Mouse (Mus musculus) heart, embryonic 13.5 days (tissue): Measurements from ENCODE around the gene Noc4l. TPM values are rescaled to one million over a fixed set of nuclear protein-coding genes. Genes with fewer than 3 reads are reported as not detected.

Experiments
- ATAC-seq: fragments of 200-750 bp; cut with Nextera tagmentation; 2 replicates; pipeline ENCODE4 v1.8.0; 2017; ENCODE audit warnings: moderate TSS enrichment; ENCODE audit not compliant: insufficient number of reproducible peaks, low FRiP score, low TSS enrichment; ENCODE audit errors: extremely low read depth
- H3K27ac ChIP-seq: fragments of 300-500 bp; sonication (generic); replicated peaks from 2 replicates; pipeline ENCODE4 v1.5.1; 2015; ENCODE audit warnings: moderate library complexity, mild to moderate bottlenecking, inconsistent platforms
- H3K27me3 ChIP-seq: fragments of 300-500 bp; sonication (generic); replicated peaks from 2 replicates; pipeline ENCODE4 v1.6.1; 2015; ENCODE audit warnings: mild to moderate bottlenecking, inconsistent platforms
- H3K36me3 ChIP-seq: fragments of 300-500 bp; sonication (generic); 2 replicates; pipeline ENCODE4 v1.6.1; 2015; ENCODE audit warnings: mild to moderate bottlenecking, inconsistent platforms
- H3K4me1 ChIP-seq: fragments of 300-500 bp; sonication (generic); 2 replicates; pipeline ENCODE4 v1.6.1; 2015; ENCODE audit warnings: inconsistent platforms
- H3K4me2 ChIP-seq: fragments of 300-500 bp; sonication (generic); 2 replicates; pipeline ENCODE4 v1.6.1; 2015; ENCODE audit warnings: inconsistent platforms, mild to moderate bottlenecking, moderate library complexity
- H3K4me3 ChIP-seq: fragments of 300-500 bp; sonication (generic); 2 replicates; pipeline ENCODE4 v1.5.1; 2015; ENCODE audit warnings: moderate library complexity, mild to moderate bottlenecking, inconsistent platforms
- H3K9ac ChIP-seq: fragments of 300-500 bp; sonication (generic); 2 replicates; pipeline ENCODE4 v1.6.1; 2015; ENCODE audit warnings: inconsistent platforms, mild to moderate bottlenecking, moderate library complexity
- H3K9me3 ChIP-seq: fragments of 300-500 bp; sonication (generic); 2 replicates; pipeline ENCODE4 v1.6.1; 2016; ENCODE audit warnings: inconsistent platforms
- WGBS: fragments of 180-500 bp; shearing (Covaris S2); methylation state at CpG from one replicate; pipeline ENCODE4 v1.1.7; 2015; ENCODE audit warnings: mixed read lengths; 5-methylcytosine and 5-hydroxymethylcytosine counted together
- polyA plus RNA-seq: library from polyadenylated mRNA; unstranded; fragments of >200 nt; fragmentation: Nextera tagmentation; extraction: Ambion mirVana; gene quantifications from 2 replicates; pipeline ENCODE4 v1.2.1, GENCODE M21; 2015

Noc4l gene
- polyA plus RNA-seq, 1 experiment from 2014 or later, result 32.3 TPM

DNA sequence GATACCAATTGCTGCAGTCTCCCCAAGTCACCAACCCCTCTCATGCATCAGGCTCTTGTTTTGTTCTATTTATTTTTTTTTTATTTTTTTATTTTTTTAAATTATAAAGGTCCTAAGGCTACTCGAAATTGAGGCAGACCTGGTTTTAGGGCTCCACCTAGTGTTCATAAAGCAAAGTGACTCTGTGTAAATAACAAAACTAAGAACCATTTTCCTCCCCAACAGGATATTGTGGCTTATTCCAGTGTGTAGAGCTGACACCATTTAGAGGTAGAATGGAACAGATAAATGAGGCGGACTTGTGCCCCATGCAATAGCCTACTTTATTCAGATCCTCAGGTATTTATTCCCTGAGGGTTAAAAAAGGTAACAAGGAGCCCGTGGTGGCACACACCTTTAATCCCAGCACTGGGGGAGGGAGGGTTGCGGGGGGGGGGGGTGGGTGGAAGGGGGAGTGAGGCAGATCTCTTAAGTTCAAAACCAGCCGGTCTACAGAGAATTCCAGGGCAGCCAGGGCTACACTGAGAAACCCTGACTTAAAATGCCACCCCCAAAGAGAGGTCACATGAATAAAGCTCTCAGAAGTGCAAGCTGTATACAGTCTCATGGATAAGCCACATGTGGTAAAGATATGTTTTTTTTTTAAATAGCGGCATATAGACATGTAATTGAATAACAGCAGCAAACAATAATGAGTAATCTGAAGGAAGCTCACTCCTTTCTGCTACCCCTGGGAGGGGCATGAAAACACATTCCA, 17.1 kb downstream of the Noc4l start:
- 39% methylated on average over 6 of the region's 6 CpGs for WGBS
- Histone ChIP-seq H3K27me3 (peaks cover 17% of the 10 kb centered on the region), H3K9ac (no peak overlapping the region), H3K4me3 (no peak overlapping the region), H3K9me3 (no peaks in the 10 kb centered on the region), H3K4me1 (peaks cover 2% of the 10 kb centered on the region; the same call in 1 of the 2 replicates), H3K27ac (no peak overlapping the region), H3K36me3 (no peaks in the 10 kb centered on the region), H3K4me2 (no peak overlapping the region)
- no peak for ATAC-seq

DNA sequence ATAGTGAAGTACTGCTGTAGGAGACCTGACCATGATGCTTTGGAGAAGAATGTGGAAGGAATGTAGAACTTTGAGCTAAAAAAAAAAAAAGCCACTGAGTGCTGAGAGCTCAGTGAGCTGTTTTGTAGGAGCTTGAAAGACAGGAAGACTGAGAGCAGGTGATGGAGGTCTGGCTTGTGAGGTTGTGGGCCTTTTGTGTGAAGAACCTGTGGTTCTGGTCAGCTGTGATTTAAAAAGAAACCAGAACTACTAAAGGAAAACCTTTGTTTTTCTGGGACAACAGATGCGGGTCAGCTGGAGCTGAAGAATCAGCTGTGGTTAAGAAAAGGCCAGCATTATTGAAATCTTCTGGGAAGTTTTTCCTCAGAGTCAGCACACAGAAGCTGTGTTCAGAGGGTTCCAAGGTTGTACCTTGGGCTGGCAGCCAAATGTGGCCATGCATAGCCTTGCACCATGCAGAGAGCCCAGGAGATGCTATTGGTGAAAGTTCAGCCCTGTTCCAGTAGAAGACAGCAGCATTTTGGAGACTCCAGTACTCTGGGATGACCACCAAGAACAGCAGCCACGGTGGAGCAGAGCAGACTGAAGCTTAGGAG, 23.6 kb downstream of the Noc4l start:
- 74% methylated on average over 2 of the region's 2 CpGs for WGBS
- no peaks in the 10 kb centered on the region for H3K4me1 ChIP-seq
- peaks cover 44% of the 10 kb centered on the region for H3K27me3 ChIP-seq
- H3K27ac ChIP-seq, result no peak overlapping the region
- H3K9ac ChIP-seq, result no peak overlapping the region
- no peaks in the 10 kb centered on the region for H3K9me3 ChIP-seq
- H3K4me2 ChIP-seq, result no peak overlapping the region
- no peak for ATAC-seq
- H3K36me3 ChIP-seq, result no peaks in the 10 kb centered on the region
- H3K4me3 ChIP-seq, result no peak overlapping the region

GRCm38 (mm10) chr5:110628156-110628555, 25.1 kb downstream of the Noc4l start:
- H3K4me1 ChIP-seq, result no peaks in the 10 kb centered on the region
- H3K36me3 ChIP-seq, result no peaks in the 10 kb centered on the region
- H3K4me2 ChIP-seq, result peak overlapping the region; percentile 14; the same call in 1 of the 2 replicates
- H3K27me3 ChIP-seq, result peaks cover 44% of the 10 kb centered on the region
- no peak for ATAC-seq
- no peak overlapping the region for H3K4me3 ChIP-seq
- H3K9me3 ChIP-seq, result no peaks in the 10 kb centered on the region
- no peak overlapping the region for H3K27ac ChIP-seq
- WGBS, result 11% methylated on average over 19 of the region's 19 CpGs
- H3K9ac ChIP-seq, result no peak overlapping the region

DNA sequence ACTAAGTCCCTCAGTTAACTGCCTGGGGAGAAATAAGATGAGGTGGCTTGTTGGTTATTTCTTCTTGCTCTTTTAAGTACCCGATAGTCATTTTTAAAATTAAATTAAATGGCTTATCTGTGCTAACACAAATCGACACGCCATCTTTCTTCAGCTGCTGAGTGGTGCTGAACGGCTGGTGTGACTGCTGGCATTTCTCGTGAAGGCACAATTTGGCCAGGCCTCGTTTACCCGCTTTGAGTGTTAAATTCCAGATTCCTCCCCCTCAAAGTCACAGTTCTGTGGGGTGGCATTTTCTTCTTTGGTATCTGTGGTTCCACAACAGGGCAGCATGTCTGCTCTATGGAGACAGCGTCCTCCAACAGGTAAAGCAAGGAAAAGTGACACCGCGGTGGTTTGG, 25.9 kb downstream of the Noc4l start:
- no peak overlapping the region for H3K9ac ChIP-seq
- H3K4me1 ChIP-seq, result no peaks in the 10 kb centered on the region
- peaks cover 44% of the 10 kb centered on the region for H3K27me3 ChIP-seq
- no peak overlapping the region for H3K4me2 ChIP-seq
- WGBS, result 54% methylated on average over 10 of the region's 10 CpGs
- ATAC-seq, result no peak
- H3K4me3 ChIP-seq, result no peak overlapping the region
- H3K9me3 ChIP-seq, result no peaks in the 10 kb centered on the region
- no peaks in the 10 kb centered on the region for H3K36me3 ChIP-seq
- no peak overlapping the region for H3K27ac ChIP-seq

DNA sequence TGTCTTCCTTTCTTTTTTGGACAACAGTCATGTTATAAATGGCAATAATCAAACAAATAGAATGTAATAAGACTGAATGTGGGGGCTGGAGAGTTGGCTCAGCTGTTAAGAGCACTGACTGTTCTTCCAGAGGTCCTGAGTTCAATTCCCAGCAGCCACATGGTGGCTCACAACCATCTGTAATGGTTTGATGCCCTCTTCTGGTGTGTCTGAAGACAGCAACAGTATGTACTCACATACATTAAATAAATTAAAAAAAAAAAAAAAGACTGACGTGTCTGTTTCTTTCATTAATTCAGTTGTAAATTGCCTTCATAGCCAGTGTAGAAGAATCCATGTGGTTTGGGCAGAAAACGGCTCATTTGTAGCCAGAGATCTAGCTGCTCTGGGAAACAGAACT, 28.9 kb downstream of the Noc4l start:
- 69% methylated on average over 2 of the region's 2 CpGs for WGBS
- Histone ChIP-seq H3K9ac (no peak overlapping the region), H3K27me3 (peaks cover 44% of the 10 kb centered on the region), H3K4me2 (no peak overlapping the region), H3K27ac (no peak overlapping the region), H3K36me3 (no peaks in the 10 kb centered on the region), H3K9me3 (no peaks in the 10 kb centered on the region), H3K4me1 (no peaks in the 10 kb centered on the region), H3K4me3 (no peak overlapping the region)
- ATAC-seq, result no peak

DNA sequence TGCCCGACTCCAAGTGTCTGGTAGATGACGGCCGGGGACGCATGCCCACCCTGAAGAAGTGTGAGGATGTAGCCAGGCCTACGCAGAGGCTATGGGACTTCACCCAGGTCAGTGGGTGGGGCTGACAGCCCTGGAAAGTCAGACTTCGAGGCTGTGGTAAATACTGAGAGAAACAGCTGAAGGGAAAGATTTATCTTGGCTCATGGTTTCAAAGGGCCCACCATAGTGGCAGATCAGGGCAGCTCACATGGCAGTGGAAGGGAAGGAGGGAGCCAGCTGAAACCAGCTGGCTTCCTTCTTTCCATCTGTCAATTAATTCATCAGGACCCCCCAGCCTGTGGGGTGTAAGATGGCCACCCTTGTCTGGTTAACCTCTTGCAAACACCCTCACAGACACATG, 34.0 kb downstream of the Noc4l start:
- no peak overlapping the region for H3K4me3 ChIP-seq
- ATAC-seq, result no peak
- 76% methylated on average over 6 of the region's 6 CpGs for WGBS
- H3K4me2 ChIP-seq, result no peak overlapping the region
- no peaks in the 10 kb centered on the region for H3K4me1 ChIP-seq
- H3K9ac ChIP-seq, result no peak overlapping the region
- H3K27me3 ChIP-seq, result peaks cover 10% of the 10 kb centered on the region; the same call in 1 of the 2 replicates
- H3K27ac ChIP-seq, result no peak overlapping the region
- no peaks in the 10 kb centered on the region for H3K36me3 ChIP-seq
- no peaks in the 10 kb centered on the region for H3K9me3 ChIP-seq

- 61% methylated on average over 5 of the region's 5 CpGs for WGBS
- 0 out of 2 replicates have a peak, but pooled peaks cover 3% of the 10 kb centered on the region for H3K27me3 ChIP-seq
- H3K4me2 ChIP-seq, result no peak overlapping the region
- no peak for ATAC-seq
- H3K27ac ChIP-seq, result no peak overlapping the region
- no peak overlapping the region for H3K4me3 ChIP-seq
- no peak overlapping the region for H3K9ac ChIP-seq
- H3K9me3 ChIP-seq, result no peaks in the 10 kb centered on the region
- no peaks in the 10 kb centered on the region for H3K36me3 ChIP-seq
- H3K4me1 ChIP-seq, result no peaks in the 10 kb centered on the region
These were observed 41.6 kb downstream of the Noc4l start for GRCm38 (mm10) chr5:110611435-110612158.

- Histone ChIP-seq H3K27me3 (peaks cover 3% of the 10 kb centered on the region; the same call in 1 of the 2 replicates), H3K4me3 (no peak overlapping the region), H3K36me3 (no peaks in the 10 kb centered on the region), H3K27ac (no peak overlapping the region), H3K9me3 (no peaks in the 10 kb centered on the region), H3K4me1 (no peaks in the 10 kb centered on the region), H3K9ac (no peak overlapping the region), H3K4me2 (no peak overlapping the region)
- ATAC-seq, result no peak
- WGBS, result 78% methylated on average over 7 of the region's 7 CpGs
These were observed 42.7 kb downstream of the Noc4l start for GRCm38 (mm10) chr5:110610484-110610883.

- 76% methylated on average over 5 of the region's 5 CpGs for WGBS
- Histone ChIP-seq H3K9ac (no peak overlapping the region), H3K4me2 (no peak overlapping the region), H3K9me3 (no peaks in the 10 kb centered on the region), H3K4me1 (no peaks in the 10 kb centered on the region), H3K27me3 (peaks cover 3% of the 10 kb centered on the region; the same call in 1 of the 2 replicates), H3K4me3 (no peak overlapping the region), H3K27ac (no peak overlapping the region), H3K36me3 (no peaks in the 10 kb centered on the region)
- ATAC-seq, result no peak
These were observed 43.3 kb downstream of the Noc4l start for GRCm38 (mm10) chr5:110609868-110610267.

DNA sequence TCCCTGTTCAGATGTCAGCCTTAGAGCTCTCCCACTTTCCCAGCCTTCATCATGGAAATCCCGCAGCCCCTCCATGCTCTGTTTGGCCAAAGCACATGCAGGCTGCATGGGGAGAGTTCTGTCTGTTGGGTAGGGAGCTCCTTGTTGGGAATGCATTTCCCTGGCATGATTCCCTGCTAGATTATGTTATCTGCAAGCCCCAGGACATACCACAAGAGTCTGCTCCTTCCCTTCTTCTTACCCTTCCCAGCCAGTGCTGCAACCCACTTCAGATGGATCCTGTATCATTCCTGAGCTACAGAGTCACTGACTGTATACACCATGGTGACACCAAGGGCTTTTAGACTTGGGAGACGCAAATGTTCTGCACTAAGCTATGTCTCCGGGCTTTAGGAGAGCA, 43.8 kb downstream of the Noc4l start:
- Histone ChIP-seq H3K27me3 (peaks cover 3% of the 10 kb centered on the region; the same call in 1 of the 2 replicates), H3K36me3 (no peaks in the 10 kb centered on the region), H3K4me3 (no peak overlapping the region), H3K4me2 (no peak overlapping the region), H3K27ac (no peak overlapping the region), H3K9ac (no peak overlapping the region), H3K9me3 (no peaks in the 10 kb centered on the region), H3K4me1 (no peaks in the 10 kb centered on the region)
- WGBS, result 73% methylated on average over 3 of the region's 3 CpGs
- ATAC-seq, result no peak

- no peak for ATAC-seq
- H3K9me3 ChIP-seq, result no peaks in the 10 kb centered on the region
These were observed 44.3 kb downstream of the Noc4l start for GRCm38 (mm10) chr5:110608941-110609340.

More at GRCm38 (mm10) chr5:110608941-110609340, 44.3 kb downstream of the Noc4l start:
- Histone ChIP-seq H3K36me3 (no peaks in the 10 kb centered on the region), H3K4me1 (no peaks in the 10 kb centered on the region), H3K4me2 (no peak overlapping the region), H3K27me3 (peaks cover 3% of the 10 kb centered on the region; the same call in 1 of the 2 replicates), H3K4me3 (no peak overlapping the region), H3K27ac (no peak overlapping the region), H3K9ac (no peak overlapping the region)
- 64% methylated on average over 8 of the region's 8 CpGs for WGBS
